24 mouse cellular contexts compared by ENCODE assay signal in genomic region chr13:114303466-114304175, GRCm38 (mm10).
DNase-seq lines count a peak whose midpoint lies in the region; ATAC-seq and TF ChIP-seq lines count a peak whose summit lies in the region.
"Had no signal": no experiment of that assay in that cellular context is flagged by ENCODE, and none has a peak within 500 bp of the region (broad histone marks: within the 10 kb centered on the region; RNA-seq: fewer than 3 reads in every experiment).

No protein-coding gene starts in this region.

- H3K27ac ChIP-seq in liver, embryonic 13.5 days = no peak overlapping the region
- peak overlapping the region; percentile 48; the same call in 1 of the 2 replicates for H3K27ac ChIP-seq in liver, postnatal 0 days (ENCODE audit: low read depth)
- H3K27ac ChIP-seq in gastrocnemius, adult 2 months = no peak overlapping the region
- H3K27ac ChIP-seq: embryonic facial prominence, embryonic 10.5 days; embryonic facial prominence, embryonic 13.5 days; forebrain, embryonic 12.5 days; hindbrain, embryonic 12.5 days; hindbrain, embryonic 15.5 days had no signal

- peak; percentile 61; the same call in 1 of the 2 replicates for ATAC-seq in liver, embryonic 13.5 days (ENCODE audit: low read depth)
- peak; percentile 44; the same call in 1 of the 2 replicates for ATAC-seq in liver, postnatal 0 days
- ATAC-seq: CD4-positive, CD25-positive, alpha-beta regulatory T cell, adult 4 months; forebrain, embryonic 16.5 days had no signal

- no peak overlapping the region for H3K4me3 ChIP-seq in liver, embryonic 13.5 days (replicated peaks)
- no peak overlapping the region for H3K4me3 ChIP-seq in liver, postnatal 0 days (ENCODE audit: low read depth, low read length)
- no peak overlapping the region for H3K4me3 ChIP-seq in gastrocnemius, adult 2 months
- H3K4me3 ChIP-seq: embryonic facial prominence, embryonic 10.5 days; embryonic facial prominence, embryonic 13.5 days; erythroblast, embryonic 14.5 days; forebrain, embryonic 12.5 days; hindbrain, embryonic 12.5 days; hindbrain, embryonic 15.5 days had no signal

- no peak overlapping the region for H3K4me2 ChIP-seq in liver, embryonic 13.5 days
- no peak overlapping the region for H3K4me2 ChIP-seq in liver, postnatal 0 days (ENCODE audit: low read depth, low read length)
- H3K4me2 ChIP-seq: embryonic facial prominence, embryonic 13.5 days; forebrain, embryonic 12.5 days; heart, embryonic 11.5 days; hindbrain, embryonic 12.5 days; hindbrain, embryonic 15.5 days had no signal

- DNase-seq in ES-CJ7 (ENCODE audit: low read depth, low spot score) (peak; percentile 59), R1 (ENCODE audit: low read depth, low spot score) (peak; percentile 54)
- DNase-seq in liver, embryonic 13.5 days = no peak
- DNase-seq in liver, postnatal 0 days = no peak
- DNase-seq in cerebellum, adult 11-12 months = no peak
- no peak for DNase-seq in gastrocnemius, adult 2 months
- DNase-seq: adrenal gland, adult 2 months; adrenal gland, postnatal 14 days; cerebellum, adult 11 months; cerebellum, adult 8-10 months; cerebellum, postnatal 10 days; cerebellum, postnatal 36 days; embryo, embryonic 11 days; gastrocnemius, postnatal 14 days; heart, adult 11 months had no signal

- 0 out of 2 replicates have a peak, but pooled peaks cover 12% of the 10 kb centered on the region for H3K36me3 ChIP-seq in liver, embryonic 13.5 days
- H3K36me3 ChIP-seq in liver, postnatal 0 days (replicated peaks; ENCODE audit: insufficient read depth, low read length) = no peaks in the 10 kb centered on the region
- H3K36me3 ChIP-seq: hindbrain, embryonic 15.5 days had no signal

- H3K9ac ChIP-seq in liver, embryonic 13.5 days = no peak overlapping the region
- H3K9ac ChIP-seq in liver, postnatal 0 days (replicated peaks) = no peak overlapping the region
- H3K9ac ChIP-seq: embryonic facial prominence, embryonic 13.5 days; forebrain, embryonic 12.5 days; hindbrain, embryonic 12.5 days; hindbrain, embryonic 15.5 days had no signal

- no peak for TF ChIP-seq EP300 in liver, postnatal 0 days (IDR thresholded peaks at IDR 0.05; ENCODE audit: low read depth)

- intact Hi-C loops in gastrocnemius, adult 2 months (cut with DNase I) = loop anchor here (10.0 kb wide), 1 partner anchor 151 kb away; the partner anchor contains the start of gene Fst

- 65% methylated on average over 4 of the region's 4 CpGs for WGBS in liver, embryonic 13.5 days (ENCODE audit: insufficient replicate concordance)
- 73% methylated on average over 4 of the region's 4 CpGs for WGBS in liver, postnatal 0 days (ENCODE audit: insufficient replicate concordance)

- H3K4me1 ChIP-seq in liver, embryonic 13.5 days (replicated peaks) = peaks cover 11% of the 10 kb centered on the region; the same call in 1 of the 2 replicates
- no peaks in the 10 kb centered on the region for H3K4me1 ChIP-seq in liver, postnatal 0 days (ENCODE audit: insufficient read depth)
- H3K4me1 ChIP-seq: embryonic facial prominence, embryonic 10.5 days; embryonic facial prominence, embryonic 13.5 days; forebrain, embryonic 12.5 days; hindbrain, embryonic 12.5 days; hindbrain, embryonic 15.5 days had no signal

- no peaks in the 10 kb centered on the region for H3K9me3 ChIP-seq in liver, embryonic 13.5 days (replicated peaks)
- H3K9me3 ChIP-seq in liver, postnatal 0 days (ENCODE audit: low read length) = no peaks in the 10 kb centered on the region
- H3K9me3 ChIP-seq: embryonic facial prominence, embryonic 10.5 days; embryonic facial prominence, embryonic 13.5 days; forebrain, embryonic 12.5 days; hindbrain, embryonic 12.5 days; hindbrain, embryonic 15.5 days had no signal

- H3K27me3 ChIP-seq in liver, embryonic 13.5 days = no peaks in the 10 kb centered on the region
- no peaks in the 10 kb centered on the region for H3K27me3 ChIP-seq in liver, postnatal 0 days (ENCODE audit: insufficient read depth, low read length)
- H3K27me3 ChIP-seq: embryonic facial prominence, embryonic 13.5 days; forebrain, embryonic 12.5 days; hindbrain, embryonic 12.5 days; hindbrain, embryonic 15.5 days had no signal

- no peak for TF ChIP-seq CTCF in liver, postnatal 0 days (IDR thresholded peaks at IDR 0.05; ENCODE audit: low read depth)
- no peak for TF ChIP-seq CTCF in gastrocnemius, adult 2 months (IDR thresholded peaks at IDR 0.05)

Comparison
In these comparisons a context has a peak if more than half of its experiments do, and no peak if none do; other contexts are left out.
1. DNase-seq: peak in ES-CJ7 (single experiment) and R1 (single experiment); none in liver, embryonic 13.5 days (single experiment), liver, postnatal 0 days (single experiment), cerebellum, adult 11-12 months (single experiment) and gastrocnemius, adult 2 months (single experiment).